ENCODE assay signal across 8 mouse cellular contexts in the genomic region with DNA sequence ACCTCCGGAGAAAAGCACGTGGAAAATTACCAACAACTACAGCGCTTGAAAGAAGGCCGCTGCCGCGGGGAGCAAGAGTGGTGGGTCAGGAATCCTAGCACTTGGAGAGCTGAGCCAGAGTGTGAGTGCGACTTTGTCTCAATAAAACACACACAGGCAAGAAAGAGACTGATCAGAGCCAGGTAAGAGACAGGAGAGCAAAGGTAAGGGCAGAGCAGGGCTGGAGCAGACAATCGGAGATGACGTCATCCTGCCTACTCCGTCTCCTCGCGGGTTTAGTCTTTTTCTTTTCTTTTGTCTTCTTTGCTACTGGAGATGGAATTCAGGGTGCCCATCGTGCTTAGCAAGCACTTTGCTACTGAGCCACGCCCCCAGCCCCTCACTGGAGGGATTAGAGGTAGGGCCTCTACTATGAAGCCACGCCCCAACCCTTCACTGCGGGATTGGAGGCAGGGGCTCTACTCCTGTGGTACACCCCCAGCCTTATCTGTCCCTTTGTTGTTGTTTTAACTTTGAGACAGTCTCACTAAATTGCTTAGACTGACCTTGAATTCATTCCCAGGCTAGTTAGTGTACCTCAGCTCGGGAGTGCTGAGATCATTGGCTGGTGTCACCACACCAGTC. TPM values are rescaled to one million over a fixed set of nuclear protein-coding genes. Genes with fewer than 3 reads are reported as not detected.
DNase-seq lines count a peak whose midpoint lies in the region; ATAC-seq lines count a peak whose summit lies in the region.

No protein-coding gene starts in this region.

- H3K9ac ChIP-seq in heart, embryonic 16.5 days (ENCODE audit: low read length) = no peak overlapping the region
- no peak overlapping the region for H3K9ac ChIP-seq in embryonic facial prominence, embryonic 11.5 days (replicated peaks; ENCODE audit: low read length)
- H3K9ac ChIP-seq in neural tube, embryonic 15.5 days (replicated peaks) = no peak overlapping the region

- H3K4me2 ChIP-seq in heart, embryonic 16.5 days (ENCODE audit: low read depth, low read length) = peak overlapping the region; percentile 49
- 0 out of 2 replicates have a peak overlapping the region, but pooled peaks have one; percentile 14 for H3K4me2 ChIP-seq in embryonic facial prominence, embryonic 11.5 days (ENCODE audit: low read depth, low read length)
- H3K4me2 ChIP-seq in neural tube, embryonic 15.5 days = peak overlapping the region; percentile 35

- no peak for DNase-seq in heart, postnatal 10 days
- peak; percentile 41 for DNase-seq in embryonic facial prominence, embryonic 11.5 days (ENCODE audit: low spot score)
- DNase-seq in limb, embryonic 10.5 days (ENCODE audit: low spot score) = no peak
- no peak for DNase-seq in spleen, postnatal 10 days (ENCODE audit: low spot score in 2 of 2)
- no peak for DNase-seq in gastrocnemius, adult 8-10 months (ENCODE audit: low spot score in 2 of 2)
- no peak for DNase-seq in T-cell, adult 2 months (ENCODE audit: low spot score)

- ATAC-seq in heart, embryonic 16.5 days (replicated peaks; ENCODE audit: extremely low read depth, insufficient read depth, low FRiP score) = no peak
- ATAC-seq in embryonic facial prominence, embryonic 11.5 days (replicated peaks; ENCODE audit: insufficient number of reproducible peaks, low FRiP score, low TSS enrichment, low read depth) = peak; percentile 37; the same call in 1 of the 2 replicates
- 0 out of 2 replicates have a peak, but pooled peaks have one; percentile 55 for ATAC-seq in neural tube, embryonic 15.5 days (ENCODE audit: low FRiP score)

- peaks cover 7% of the 10 kb centered on the region for H3K9me3 ChIP-seq in heart, embryonic 16.5 days (replicated peaks; ENCODE audit: control insufficient read depth, low read length)
- no peaks in the 10 kb centered on the region for H3K9me3 ChIP-seq in embryonic facial prominence, embryonic 11.5 days (replicated peaks; ENCODE audit: control insufficient read depth, low read length)
- H3K9me3 ChIP-seq in limb, embryonic 10.5 days (replicated peaks) = no peaks in the 10 kb centered on the region
- no peaks in the 10 kb centered on the region for H3K9me3 ChIP-seq in neural tube, embryonic 15.5 days (replicated peaks)

- peaks cover 9% of the 10 kb centered on the region for H3K4me1 ChIP-seq in heart, embryonic 16.5 days (ENCODE audit: control insufficient read depth, insufficient read depth, low read length)
- no peaks in the 10 kb centered on the region for H3K4me1 ChIP-seq in embryonic facial prominence, embryonic 11.5 days (ENCODE audit: control insufficient read depth, insufficient read depth, low read length)
- peaks cover 18% of the 10 kb centered on the region for H3K4me1 ChIP-seq in limb, embryonic 10.5 days
- peaks cover 5% of the 10 kb centered on the region; the same call in 1 of the 2 replicates for H3K4me1 ChIP-seq in neural tube, embryonic 15.5 days

- WGBS in heart, embryonic 16.5 days = 30% methylated on average over 17 of the region's 17 CpGs
- 30% methylated on average over 17 of the region's 17 CpGs for WGBS in embryonic facial prominence, embryonic 11.5 days
- 41% methylated on average over 17 of the region's 17 CpGs for WGBS in limb, embryonic 10.5 days
- WGBS in neural tube, embryonic 15.5 days = 45% methylated on average over 17 of the region's 17 CpGs

- H3K36me3 ChIP-seq in heart, embryonic 16.5 days (ENCODE audit: control insufficient read depth, insufficient read depth) = no peaks in the 10 kb centered on the region
- H3K36me3 ChIP-seq in embryonic facial prominence, embryonic 11.5 days (replicated peaks; ENCODE audit: control insufficient read depth, insufficient read depth, low read depth, low read length) = no peaks in the 10 kb centered on the region
- no peaks in the 10 kb centered on the region for H3K36me3 ChIP-seq in limb, embryonic 10.5 days
- H3K36me3 ChIP-seq in neural tube, embryonic 15.5 days = no peaks in the 10 kb centered on the region

- intact Hi-C loops in heart, postnatal 10 days (cut with DNase I) = no loop called here

- peak overlapping the region; percentile 23 for H3K4me3 ChIP-seq in heart, embryonic 16.5 days (ENCODE audit: low read length)
- no peak overlapping the region for H3K4me3 ChIP-seq in embryonic facial prominence, embryonic 11.5 days (ENCODE audit: low read depth, low read length)
- peak overlapping the region; percentile 30 for H3K4me3 ChIP-seq in limb, embryonic 10.5 days
- no peak overlapping the region for H3K4me3 ChIP-seq in neural tube, embryonic 15.5 days (replicated peaks)

- no peak overlapping the region for H3K27ac ChIP-seq in heart, embryonic 16.5 days (ENCODE audit: low read length)
- H3K27ac ChIP-seq in embryonic facial prominence, embryonic 11.5 days (replicated peaks; ENCODE audit: low read depth, low read length) = no peak overlapping the region
- peak overlapping the region; percentile 20 for H3K27ac ChIP-seq in limb, embryonic 10.5 days
- H3K27ac ChIP-seq in neural tube, embryonic 15.5 days (replicated peaks) = no peak overlapping the region

- H3K27me3 ChIP-seq in heart, embryonic 16.5 days (ENCODE audit: control insufficient read depth, insufficient read depth, low read length) = no peaks in the 10 kb centered on the region
- no peaks in the 10 kb centered on the region for H3K27me3 ChIP-seq in embryonic facial prominence, embryonic 11.5 days (ENCODE audit: control insufficient read depth, insufficient read depth, low read length)
- no peaks in the 10 kb centered on the region for H3K27me3 ChIP-seq in limb, embryonic 10.5 days (ENCODE audit: low read depth, poor library complexity, severe bottlenecking)
- no peaks in the 10 kb centered on the region for H3K27me3 ChIP-seq in neural tube, embryonic 15.5 days (replicated peaks)

RNA-seq across cellular contexts. Expression of a gene that starts 11.7 kb away (rescaled TPM):
- 1.5 and 1.6 TPM in 2 replicates for polyA plus RNA-seq in heart, embryonic 16.5 days (2015; fragmentation: Nextera tagmentation; extraction: Ambion mirVana)
- total RNA-seq in heart, postnatal 10 days (2021) = under 1 TPM in 1 of 2 experiments, not detected in 1; 0.38 TPM
- polyA plus RNA-seq in embryonic facial prominence, embryonic 11.5 days (2014; fragmentation: Nextera tagmentation; extraction: Ambion mirVana) = 0.17 TPM in 1 of 2 replicates, not detected in the other
- 0.16 and 0.21 TPM in 2 replicates for polyA plus RNA-seq in limb, embryonic 10.5 days (2016; fragmentation: Nextera tagmentation; extraction: Ambion mirVana)
- polyA plus RNA-seq in neural tube, embryonic 15.5 days (2015; fragmentation: Nextera tagmentation; extraction: Ambion mirVana) = 0.36 and 2.5 TPM in 2 replicates
- total RNA-seq in gastrocnemius, adult 8-10 months (2022) = under 1 TPM; 0.12 to 0.29 (median 0.20) TPM

RNA-seq across cellular contexts. Expression of a gene that starts 14.8 kb away (rescaled TPM):
- polyA plus RNA-seq in heart, embryonic 16.5 days (2015; fragmentation: Nextera tagmentation; extraction: Ambion mirVana) = 7.6 and 9.0 TPM in 2 replicates
- total RNA-seq in heart, postnatal 10 days (2021) = 1 to 10 TPM; 7.5 to 8.5 TPM
- 1.4 and 1.8 TPM in 2 replicates for polyA plus RNA-seq in embryonic facial prominence, embryonic 11.5 days (2014; fragmentation: Nextera tagmentation; extraction: Ambion mirVana)
- 2.2 and 3.2 TPM in 2 replicates for polyA plus RNA-seq in limb, embryonic 10.5 days (2016; fragmentation: Nextera tagmentation; extraction: Ambion mirVana)
- polyA plus RNA-seq in neural tube, embryonic 15.5 days (2015; fragmentation: Nextera tagmentation; extraction: Ambion mirVana) = 4.5 and 5.6 TPM in 2 replicates
- total RNA-seq in gastrocnemius, adult 8-10 months (2022) = 10 to 100 TPM; 18.5 to 36.8 (median 28.8) TPM

RNA-seq across cellular contexts. Expression of a gene that starts 27.2 kb away (rescaled TPM):
- 15.4 and 16.3 TPM in 2 replicates for polyA plus RNA-seq in heart, embryonic 16.5 days (2015; fragmentation: Nextera tagmentation; extraction: Ambion mirVana)
- total RNA-seq in heart, postnatal 10 days (2021) = 10 to 100 TPM; 51.9 to 52.4 TPM
- polyA plus RNA-seq in embryonic facial prominence, embryonic 11.5 days (2014; fragmentation: Nextera tagmentation; extraction: Ambion mirVana) = 5.4 and 5.7 TPM in 2 replicates
- polyA plus RNA-seq in limb, embryonic 10.5 days (2016; fragmentation: Nextera tagmentation; extraction: Ambion mirVana) = 8.0 and 8.3 TPM in 2 replicates
- 15.4 and 17.6 TPM in 2 replicates for polyA plus RNA-seq in neural tube, embryonic 15.5 days (2015; fragmentation: Nextera tagmentation; extraction: Ambion mirVana)
- total RNA-seq in gastrocnemius, adult 8-10 months (2022) = 1 to 10 TPM; 5.1 to 7.0 (median 5.3) TPM

RNA-seq across cellular contexts. Expression of a gene that starts 29.3 kb away (rescaled TPM):
- polyA plus RNA-seq in heart, embryonic 16.5 days (2015; fragmentation: Nextera tagmentation; extraction: Ambion mirVana) = 0.22 and 0.36 TPM in 2 replicates
- under 1 TPM in 1 of 2 experiments, not detected in 1; 0.15 TPM for total RNA-seq in heart, postnatal 10 days (2021)
- polyA plus RNA-seq in embryonic facial prominence, embryonic 11.5 days (2014; fragmentation: Nextera tagmentation; extraction: Ambion mirVana) = 0.25 TPM in 2 replicates
- polyA plus RNA-seq in limb, embryonic 10.5 days (2016; fragmentation: Nextera tagmentation; extraction: Ambion mirVana) = 0.16 and 0.39 TPM in 2 replicates
- 1.7 and 1.9 TPM in 2 replicates for polyA plus RNA-seq in neural tube, embryonic 15.5 days (2015; fragmentation: Nextera tagmentation; extraction: Ambion mirVana)
- total RNA-seq in gastrocnemius, adult 8-10 months (2022) = under 1 TPM; 0.18 to 0.48 (median 0.27) TPM

RNA-seq across cellular contexts. Expression of a gene that starts 32.9 kb away (rescaled TPM):
- 0.21 and 0.26 TPM in 2 replicates for polyA plus RNA-seq in heart, embryonic 16.5 days (2015; fragmentation: Nextera tagmentation; extraction: Ambion mirVana)
- under 1 TPM; 0.22 to 0.65 TPM for total RNA-seq in heart, postnatal 10 days (2021)
- 0.08 and 0.11 TPM in 2 replicates for polyA plus RNA-seq in embryonic facial prominence, embryonic 11.5 days (2014; fragmentation: Nextera tagmentation; extraction: Ambion mirVana)
- polyA plus RNA-seq in limb, embryonic 10.5 days (2016; fragmentation: Nextera tagmentation; extraction: Ambion mirVana) = 0.24 TPM in 1 of 2 replicates, not detected in the other
- polyA plus RNA-seq in neural tube, embryonic 15.5 days (2015; fragmentation: Nextera tagmentation; extraction: Ambion mirVana) = 0.14 TPM in 1 of 2 replicates, not detected in the other
- total RNA-seq in gastrocnemius, adult 8-10 months (2022) = not detected

Comparison
In these comparisons a context has a peak if more than half of its experiments do, and no peak if none do; other contexts are left out.
1. H3K4me3 ChIP-seq: peak in heart, embryonic 16.5 days (single experiment) and limb, embryonic 10.5 days (single experiment); none in embryonic facial prominence, embryonic 11.5 days (single experiment) and neural tube, embryonic 15.5 days (single experiment).
2. Peak in every context shown above with its lines, with median percentiles within 50 percentile points of each other: H3K4me2 ChIP-seq.